Mouse (Mus musculus) small intestine, adult 2 months (tissue): ENCODE measurements around the gene Baz2b. TPM values are rescaled to one million over a fixed set of nuclear protein-coding genes. Genes with fewer than 3 reads are reported as not detected.

Experiments
- H3K27ac ChIP-seq: fragments of 200-500 bp; 2 replicates; pipeline ENCODE4 v1.5.1; 2012; ENCODE audit warnings: low read depth, low read length, control low read depth, inconsistent platforms; ENCODE audit not compliant: insufficient read depth
- H3K27me3 ChIP-seq: fragments of 200-500 bp; 2 replicates; pipeline ENCODE4 v1.6.1; 2012; ENCODE audit warnings: mild to moderate bottlenecking, moderate library complexity, low read length, inconsistent platforms; ENCODE audit not compliant: control insufficient read depth, insufficient read depth
- H3K36me3 ChIP-seq: fragments of 200-500 bp; 2 replicates; pipeline ENCODE4 v1.6.1; 2012; ENCODE audit warnings: mild to moderate bottlenecking, low read length, control low read depth, inconsistent platforms; ENCODE audit not compliant: control insufficient read depth, insufficient read depth
- H3K4me1 ChIP-seq: fragments of 200-500 bp; 2 replicates; pipeline ENCODE4 v1.6.1; 2012; ENCODE audit warnings: low read length, inconsistent platforms, mixed read lengths; ENCODE audit not compliant: control insufficient read depth, insufficient read depth, insufficient read length
- H3K4me3 ChIP-seq: fragments of 200-500 bp; 2 replicates; pipeline ENCODE4 v1.5.1; 2012; ENCODE audit warnings: low read depth, mild to moderate bottlenecking, control low read depth, inconsistent platforms, low read length, moderate library complexity
- CTCF ChIP-seq: fragments of 200-500 bp; IDR thresholded peaks from 2 replicates; pipeline ENCODE4 v1.5.1; 2012; ENCODE audit warnings: low read depth, mild to moderate bottlenecking, control low read depth, inconsistent platforms, low read length, moderate library complexity, mixed read lengths; ENCODE audit not compliant: insufficient replicate concordance, insufficient read length; ENCODE audit errors: extremely low read depth
- POLR2A ChIP-seq: fragments of 200-500 bp; IDR thresholded peaks from 2 replicates; pipeline ENCODE4 v1.6.1; 2012; ENCODE audit warnings: low read depth, mild to moderate bottlenecking, control low read depth, inconsistent platforms, low read length, moderate library complexity
- WGBS: fragments of 180-500 bp; shearing (Covaris S2); methylation state at CpG from one replicate; pipeline ENCODE4 v1.1.7; 2018; 5-methylcytosine and 5-hydroxymethylcytosine counted together
- polyA plus RNA-seq: library from polyadenylated mRNA; depleted of rRNA; stranded (reverse); fragments of >200 nt; gene quantifications from 2 replicates; pipeline ENCODE4 v1.2.3, GENCODE M21; 2012

Gene Baz2b
- polyA plus RNA-seq, 1 experiment, result 9.9 TPM

DNA sequence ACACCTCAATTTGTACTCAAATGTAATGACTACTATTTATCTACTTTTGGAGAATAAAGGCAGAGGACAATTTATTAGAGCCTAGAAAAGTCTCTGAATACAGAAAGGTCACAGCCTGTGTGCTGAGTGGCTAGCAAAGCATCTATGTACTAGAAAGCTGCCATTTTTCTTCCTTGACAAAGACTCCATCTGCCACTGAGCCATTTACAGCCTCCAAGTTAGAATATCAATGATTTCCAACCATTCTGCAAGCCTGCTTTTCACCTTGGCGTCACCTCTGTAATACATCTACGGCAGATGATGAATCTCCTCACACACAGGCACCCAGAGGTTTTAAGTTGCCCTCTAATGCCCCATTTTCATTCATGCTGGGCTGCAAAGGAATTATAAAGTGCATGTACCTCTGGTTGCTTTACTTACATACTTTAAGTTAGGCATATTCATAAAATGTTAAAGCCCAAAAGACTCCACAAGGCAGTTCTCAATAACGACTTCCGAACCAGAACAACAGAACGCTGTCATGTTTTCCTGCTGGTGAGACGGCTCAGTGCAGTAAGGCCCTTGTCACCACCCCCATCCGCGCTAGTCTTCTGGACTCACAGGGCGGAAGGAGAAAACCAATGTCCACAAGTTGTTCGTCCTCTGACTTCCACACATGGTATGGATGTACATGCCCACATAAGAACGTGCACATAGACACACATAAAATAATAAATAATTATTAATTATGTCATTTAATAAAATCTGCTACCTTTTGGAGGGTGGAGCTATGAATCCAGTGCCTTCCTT, 156.2 kb downstream of the Baz2b start:
- H3K36me3 ChIP-seq, result no peaks in the 10 kb centered on the region; the same call in 1 of the 2 replicates
- 93% methylated on average over 11 of the region's 11 CpGs for WGBS
- no peak overlapping the region for H3K4me3 ChIP-seq
- no peaks in the 10 kb centered on the region for H3K27me3 ChIP-seq
- no peak for TF ChIP-seq POLR2A
- TF ChIP-seq CTCF, result no peak
- H3K4me1 ChIP-seq, result peaks cover 10% of the 10 kb centered on the region; the same call in 1 of the 2 replicates
- H3K27ac ChIP-seq, result no peak overlapping the region

DNA sequence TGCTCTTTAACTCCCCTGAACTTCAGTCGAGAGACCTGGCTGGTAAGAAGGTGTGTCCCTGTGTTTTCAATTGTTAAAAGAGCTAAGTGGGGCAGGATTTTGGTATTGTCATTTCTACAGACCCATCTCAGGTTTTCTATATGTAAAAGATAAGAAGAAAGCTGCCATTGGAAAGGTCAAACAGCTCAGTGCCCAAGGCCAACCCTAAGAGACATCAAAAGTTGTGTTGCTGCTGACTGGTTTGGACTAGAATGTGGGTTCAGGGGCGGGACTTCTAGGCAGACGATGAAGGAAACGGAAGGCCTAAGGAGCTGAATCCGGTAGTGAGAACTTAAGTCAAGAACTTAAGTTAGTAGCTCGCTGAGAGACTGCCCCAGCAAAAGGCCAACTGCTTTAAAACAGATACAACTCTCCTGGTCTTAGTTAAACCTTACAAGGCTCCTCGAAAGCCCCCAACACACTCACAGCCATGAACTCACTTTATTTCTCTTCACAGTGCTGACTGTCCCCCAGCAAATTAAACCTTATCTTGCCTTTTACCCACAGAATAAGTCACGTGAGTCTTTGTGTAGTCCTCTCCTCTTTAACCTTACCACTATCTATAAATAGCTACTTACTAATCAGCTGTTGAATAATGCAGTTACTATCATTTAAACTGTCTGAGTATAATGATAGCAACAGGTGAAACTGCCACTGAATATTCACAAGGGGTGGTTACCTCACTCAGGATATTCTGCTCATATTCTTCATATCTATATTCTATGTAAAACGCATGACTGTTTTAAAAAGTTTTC, 158.8 kb downstream of the Baz2b start:
- WGBS, result 72% methylated on average over 9 of the region's 9 CpGs

DNA sequence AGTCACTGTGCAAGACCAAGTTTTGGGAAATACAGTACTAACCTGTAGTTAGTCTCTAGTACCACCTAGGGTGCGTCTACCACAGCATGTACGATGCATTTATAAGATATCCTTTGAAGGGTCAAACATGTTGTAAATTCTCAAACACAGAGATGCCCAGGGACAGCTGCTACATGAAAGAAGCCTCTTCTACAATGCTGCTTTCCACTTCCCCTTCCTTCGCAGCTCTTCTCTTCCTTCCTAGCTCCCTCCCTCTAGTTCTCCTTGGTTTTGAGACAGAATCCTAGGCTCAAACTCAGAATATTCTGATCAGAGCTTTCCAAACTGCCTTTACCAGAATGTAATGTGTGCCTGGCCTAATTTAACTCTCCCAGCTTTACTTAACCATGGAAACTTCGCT, 159.8 kb downstream of the Baz2b start:
- TF ChIP-seq POLR2A (no peak), CTCF (no peak)
- Histone ChIP-seq H3K4me1 (peaks cover 18% of the 10 kb centered on the region; the same call in 1 of the 2 replicates), H3K4me3 (no peak overlapping the region), H3K36me3 (no peaks in the 10 kb centered on the region; the same call in 1 of the 2 replicates), H3K27ac (no peak overlapping the region), H3K27me3 (no peaks in the 10 kb centered on the region)
- WGBS, result 92% methylated on average over 4 of the region's 4 CpGs

More for the DNA sequence above, 158.8 kb downstream of the Baz2b start:
- Histone ChIP-seq H3K27ac (no peak overlapping the region), H3K27me3 (no peaks in the 10 kb centered on the region), H3K4me3 (no peak overlapping the region), H3K36me3 (no peaks in the 10 kb centered on the region; the same call in 1 of the 2 replicates), H3K4me1 (peaks cover 19% of the 10 kb centered on the region; the same call in 1 of the 2 replicates)
- TF ChIP-seq POLR2A, result no peak

DNA sequence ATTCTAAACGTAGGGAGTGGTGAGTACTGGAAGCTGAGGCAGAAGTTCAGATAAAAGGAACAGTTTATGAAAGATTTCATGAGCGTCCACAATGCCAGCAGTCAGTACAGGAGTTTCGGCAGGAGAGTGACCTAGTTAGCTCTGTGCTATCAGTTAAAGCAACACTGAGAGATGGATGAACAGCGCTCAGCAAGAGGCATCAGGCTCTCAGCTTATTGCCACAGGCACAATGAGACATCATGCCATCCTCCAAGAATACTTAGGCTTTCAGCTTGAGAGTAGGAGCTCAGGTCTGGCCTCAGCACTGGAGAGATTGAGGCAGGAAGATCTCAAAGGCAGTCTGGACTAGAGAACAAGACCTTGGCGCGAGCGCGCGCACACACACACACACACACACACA, 160.3 kb downstream of the Baz2b start:
- H3K27ac ChIP-seq, result no peak overlapping the region
- no peaks in the 10 kb centered on the region for H3K27me3 ChIP-seq
- 94% methylated on average over 9 of the region's 9 CpGs for WGBS
- no peak for TF ChIP-seq POLR2A
- H3K36me3 ChIP-seq, result no peaks in the 10 kb centered on the region; the same call in 1 of the 2 replicates
- no peak overlapping the region for H3K4me3 ChIP-seq
- H3K4me1 ChIP-seq, result peaks cover 18% of the 10 kb centered on the region; the same call in 1 of the 2 replicates

DNA sequence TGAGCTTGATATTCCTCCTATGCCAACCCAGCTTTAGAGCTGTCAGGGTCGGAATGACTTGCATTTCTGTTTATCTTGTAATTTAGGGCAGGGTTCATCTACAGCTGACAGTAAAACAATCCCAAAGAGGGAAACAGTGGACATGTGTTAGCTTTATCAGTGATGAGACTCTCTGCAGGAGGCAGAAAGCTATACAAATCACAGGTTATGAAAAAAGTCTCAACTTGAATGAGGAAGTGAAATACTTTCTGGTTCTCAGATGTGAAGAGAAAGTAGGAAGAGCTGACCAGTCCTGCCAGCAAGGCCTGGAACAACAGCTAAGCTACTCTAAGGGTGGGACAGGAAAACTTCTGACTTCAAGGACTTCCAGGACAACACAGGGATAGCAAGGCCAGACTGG, 163.6 kb downstream of the Baz2b start:
- WGBS, result 10% methylated on average over 1 of the region's 1 CpGs
- TF ChIP-seq POLR2A, result no peak
- TF ChIP-seq CTCF, result no peak
- H3K27ac ChIP-seq, result peak overlapping the region; percentile 74

DNA sequence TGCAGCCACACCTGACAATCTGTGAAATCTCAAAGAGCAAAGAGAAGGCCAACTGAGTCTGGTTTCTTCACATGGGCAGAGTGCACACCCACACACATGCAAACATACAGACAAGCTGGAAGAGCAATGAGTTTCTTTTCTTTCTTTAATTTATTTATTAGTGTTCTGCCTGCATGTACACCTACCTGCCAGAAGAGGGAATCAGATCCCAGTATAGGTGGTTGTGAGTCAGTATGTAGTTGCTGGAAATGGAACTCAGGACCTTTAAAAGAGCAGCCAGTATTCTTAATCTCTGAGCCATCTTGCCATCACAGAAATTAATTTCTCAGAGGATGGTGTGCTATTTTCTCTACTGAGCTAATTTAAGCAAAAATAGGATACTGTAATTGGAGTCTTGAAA, 164.7 kb downstream of the Baz2b start:
- peaks cover 17% of the 10 kb centered on the region; the same call in 1 of the 2 replicates for H3K4me1 ChIP-seq
- TF ChIP-seq POLR2A, result no peak
- no peak for TF ChIP-seq CTCF
- no peak overlapping the region for H3K27ac ChIP-seq
- no peaks in the 10 kb centered on the region; the same call in 1 of the 2 replicates for H3K36me3 ChIP-seq
- no peaks in the 10 kb centered on the region for H3K27me3 ChIP-seq
- H3K4me3 ChIP-seq, result no peak overlapping the region

More for the DNA sequence above, 163.6 kb downstream of the Baz2b start:
- Histone ChIP-seq H3K4me1 (peaks cover 20% of the 10 kb centered on the region; the same call in 1 of the 2 replicates), H3K4me3 (no peak overlapping the region), H3K27me3 (no peaks in the 10 kb centered on the region), H3K36me3 (no peaks in the 10 kb centered on the region; the same call in 1 of the 2 replicates)

DNA sequence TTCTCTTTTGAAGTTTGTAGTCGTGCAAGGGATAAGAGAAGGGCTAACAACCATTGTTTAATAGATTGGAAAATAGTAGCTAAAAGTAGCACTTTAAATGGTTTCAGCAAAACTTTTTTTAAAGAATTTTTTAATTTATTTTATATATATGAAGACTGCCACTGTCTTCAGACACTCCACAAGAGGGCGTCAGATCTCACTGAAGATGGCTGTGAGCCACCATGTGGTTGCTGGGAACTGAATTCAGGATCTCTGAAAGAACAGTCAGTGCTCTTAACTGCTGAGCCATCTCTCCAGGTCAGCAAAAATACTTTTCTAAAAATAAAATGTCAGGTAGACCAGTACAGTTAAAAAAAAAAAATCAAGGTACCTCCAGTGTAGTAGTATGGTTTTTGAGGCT, 165.1 kb downstream of the Baz2b start:
- Histone ChIP-seq H3K27me3 (no peaks in the 10 kb centered on the region), H3K4me3 (no peak overlapping the region), H3K4me1 (peaks cover 17% of the 10 kb centered on the region; the same call in 1 of the 2 replicates), H3K27ac (no peak overlapping the region), H3K36me3 (no peaks in the 10 kb centered on the region; the same call in 1 of the 2 replicates)
- WGBS, result 62% methylated on average over 2 of the region's 2 CpGs
- TF ChIP-seq CTCF (no peak; the same call in 1 of the 2 replicates), POLR2A (no peak)
